Mouse (Mus musculus) erythroblast, embryonic 14.5 days (primary cell): ENCODE measurements around the gene 4933428M09Rik. TPM values are rescaled to one million over a fixed set of nuclear protein-coding genes. Genes with fewer than 3 reads are reported as not detected.
"Not testable (repeated sequence)": the region's sequence is repeated elsewhere in the genome, so short reads cannot be mapped to it uniquely, and the experiment has no call there.

Experiments
- H3K27me3 ChIP-seq: 2 replicates; pipeline ENCODE4 v1.6.1; 2012; ENCODE audit warnings: inconsistent platforms; ENCODE audit not compliant: control insufficient read depth
- H3K36me3 ChIP-seq: 2 replicates; pipeline ENCODE4 v1.6.1; 2012; ENCODE audit warnings: mild to moderate bottlenecking, inconsistent platforms; ENCODE audit not compliant: control insufficient read depth
- H3K4me1 ChIP-seq: 2 replicates; pipeline ENCODE4 v1.6.1; 2012; ENCODE audit warnings: inconsistent platforms; ENCODE audit not compliant: control insufficient read depth
- H3K4me3 ChIP-seq: replicated peaks from 2 replicates; pipeline ENCODE3; 2012; ENCODE audit warnings: moderate library complexity, mild to moderate bottlenecking, inconsistent platforms
- H3K9me3 ChIP-seq: 2 replicates; pipeline ENCODE4 v1.6.1; 2012; ENCODE audit warnings: low read length, inconsistent platforms, mixed read lengths; ENCODE audit not compliant: control insufficient read depth
- GATA1 ChIP-seq: IDR thresholded peaks from 2 replicates; pipeline ENCODE4 v1.6.1; 2012; ENCODE audit warnings: low read length, inconsistent platforms, mixed read lengths
- TAL1 ChIP-seq: IDR thresholded peaks from 3 replicates; pipeline ENCODE4 v1.6.1; 2012; ENCODE audit warnings: low read length, inconsistent platforms, mixed read lengths
- polyA plus RNA-seq: library from polyadenylated mRNA; stranded (reverse); fragments of >175 nt; gene quantifications from 2 replicates; pipeline ENCODE4 v1.2.3, GENCODE M21; 2012

Gene 4933428M09Rik
- polyA plus RNA-seq = not detected in 2 replicates

DNA sequence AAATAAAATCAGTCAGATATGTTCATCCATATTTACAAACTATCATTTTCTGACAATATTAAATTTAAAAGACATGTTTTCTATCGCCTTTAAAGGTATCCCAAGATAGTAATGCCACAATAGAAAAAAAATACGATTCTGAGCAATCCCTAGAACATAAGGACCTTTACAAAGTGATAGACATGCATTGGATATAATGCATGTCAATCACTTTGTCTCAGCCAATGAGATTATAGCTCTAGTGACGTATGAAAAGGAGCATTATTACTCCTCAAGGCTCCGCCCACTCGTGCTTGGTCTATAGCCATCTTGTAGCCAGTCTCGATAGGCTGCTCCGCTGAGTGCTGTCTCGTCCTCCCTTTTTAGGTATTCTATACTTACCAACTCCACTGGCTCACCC, at the start of gene 4933428M09Rik:
TSS of gene 4933428M09Rik (plus strand) at position 301 of the 400 bp plus-strand sequence.
- no peaks in the 10 kb centered on the region for H3K36me3 ChIP-seq
- H3K27me3 ChIP-seq = no peaks in the 10 kb centered on the region
- TF ChIP-seq TAL1 = no peak
- no peak for TF ChIP-seq GATA1
- H3K4me1 ChIP-seq = no peaks in the 10 kb centered on the region
- H3K9me3 ChIP-seq = no peaks in the 10 kb centered on the region; the same call in 1 of the 2 replicates
- H3K4me3 ChIP-seq = no peak within 1 kb of the TSS

DNA sequence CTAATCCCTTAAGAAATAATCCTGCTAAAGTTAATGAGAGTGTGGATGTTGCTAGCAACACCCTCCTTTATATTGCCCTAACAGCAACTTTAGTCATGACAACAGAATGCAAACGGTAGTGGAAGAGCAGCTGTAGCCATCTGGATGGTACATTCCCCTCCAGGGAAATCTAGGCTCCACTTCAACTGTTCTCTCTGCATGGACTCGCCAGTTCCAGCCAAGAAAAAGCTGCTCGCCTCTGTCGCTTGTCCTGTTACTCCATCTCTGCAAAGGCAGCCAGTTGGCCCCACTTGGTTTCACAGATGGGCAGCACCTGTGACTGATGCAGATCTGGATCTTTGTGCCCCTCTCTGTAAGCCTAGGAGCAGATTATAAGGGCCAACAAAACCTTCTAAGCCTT, 45.0 kb upstream of the 4933428M09Rik start:
- Histone ChIP-seq H3K4me3 (no peak overlapping the region), H3K4me1 (no peaks in the 10 kb centered on the region), H3K36me3 (no peaks in the 10 kb centered on the region), H3K9me3 (no peaks in the 10 kb centered on the region), H3K27me3 (no peaks in the 10 kb centered on the region)
- TF ChIP-seq TAL1 = no peak
- no peak for TF ChIP-seq GATA1

DNA sequence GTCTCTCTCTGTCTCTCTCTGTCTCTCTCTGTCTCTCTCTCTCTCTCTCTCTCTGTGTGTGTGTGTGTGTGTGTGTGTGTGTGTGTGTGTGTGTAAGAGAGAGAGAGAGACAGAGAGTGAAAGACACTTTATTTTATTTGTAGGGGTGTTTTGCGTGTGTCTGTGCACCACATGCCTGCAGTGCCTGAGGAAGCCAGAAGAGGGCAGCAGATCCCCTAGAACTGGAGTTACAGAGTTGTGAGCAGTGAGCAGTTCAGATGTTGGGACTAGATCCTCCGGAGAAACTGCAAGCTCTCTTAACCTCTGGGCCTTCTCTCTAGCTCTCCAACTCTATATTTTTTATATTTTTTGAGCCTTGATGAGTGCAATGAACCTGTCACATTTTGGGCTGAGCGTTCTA, 12.5 kb downstream of the 4933428M09Rik start:
- H3K36me3 ChIP-seq, H3K9me3 ChIP-seq, H3K4me1 ChIP-seq, H3K27me3 ChIP-seq, H3K4me3 ChIP-seq: not testable (repeated sequence)

DNA sequence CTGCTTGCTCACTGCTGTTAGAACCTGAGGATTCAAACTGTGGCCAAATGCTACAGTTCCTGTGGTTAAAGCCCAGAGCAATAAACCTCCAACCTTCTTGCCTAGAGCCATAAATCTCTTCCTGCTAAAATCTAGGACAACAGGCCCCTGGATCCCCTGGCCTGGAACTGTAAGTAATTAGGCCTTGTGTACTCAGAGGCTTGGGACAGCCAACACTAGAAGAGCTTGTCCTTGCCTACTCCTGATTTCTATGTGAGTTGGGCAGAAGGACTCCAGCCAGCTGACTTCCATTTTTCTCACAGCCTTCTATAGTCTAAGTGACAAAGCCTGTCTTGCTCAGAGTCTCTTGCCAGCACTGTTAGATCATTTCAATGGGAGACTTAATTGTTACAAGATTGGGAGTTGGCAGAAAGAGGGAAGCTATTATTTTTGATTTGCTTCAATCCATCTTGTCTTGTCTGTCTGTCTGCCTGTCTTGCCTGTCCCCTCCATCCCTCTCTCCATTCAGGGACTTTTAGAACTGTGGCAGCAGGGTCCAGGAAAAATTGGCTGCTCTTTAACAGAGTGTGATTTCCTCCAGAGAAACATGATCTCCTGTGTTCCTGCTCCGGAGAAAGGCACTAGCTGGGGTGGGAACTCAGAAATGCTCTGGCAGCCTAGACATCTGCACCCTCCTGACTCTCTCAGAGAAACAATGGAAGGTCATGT, 15.7 kb downstream of the 4933428M09Rik start:
- Histone ChIP-seq H3K27me3 (no peaks in the 10 kb centered on the region), H3K9me3 (no peaks in the 10 kb centered on the region), H3K36me3 (no peaks in the 10 kb centered on the region), H3K4me3 (no peak overlapping the region), H3K4me1 (no peaks in the 10 kb centered on the region)
- TF ChIP-seq TAL1 (no peak), GATA1 (no peak)

DNA sequence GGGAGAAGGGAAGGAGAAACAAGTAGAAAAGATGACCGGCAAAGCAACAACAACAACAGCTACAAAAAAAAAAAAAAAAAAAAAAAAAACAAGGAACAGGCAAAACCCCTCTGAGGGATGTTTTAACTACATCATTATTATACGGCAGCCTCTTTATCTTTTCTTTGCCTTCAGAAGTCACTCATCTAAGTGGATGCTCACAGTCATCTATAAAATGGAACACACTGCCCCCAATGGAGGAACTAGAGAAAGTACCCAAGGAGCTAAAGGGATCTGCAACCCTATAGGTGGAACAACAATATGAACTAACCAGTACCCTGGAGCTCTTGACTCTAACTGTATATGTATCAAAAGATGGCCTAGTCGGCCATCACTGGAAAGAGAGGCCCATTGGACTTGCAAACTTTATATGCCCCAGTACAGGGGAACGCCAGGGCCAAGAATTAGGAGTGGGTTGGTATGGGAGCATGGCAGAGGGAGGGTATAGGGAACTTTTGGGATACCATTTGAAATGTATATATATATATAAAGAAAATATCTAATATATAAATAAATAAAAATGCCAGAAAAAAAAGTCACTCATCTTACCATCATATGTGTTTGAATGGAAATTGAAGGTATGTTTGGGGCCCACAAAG, 30.3 kb downstream of the 4933428M09Rik start:
- not testable (repeated sequence) for H3K27me3 ChIP-seq, H3K4me1 ChIP-seq, H3K4me3 ChIP-seq, H3K9me3 ChIP-seq, H3K36me3 ChIP-seq

DNA sequence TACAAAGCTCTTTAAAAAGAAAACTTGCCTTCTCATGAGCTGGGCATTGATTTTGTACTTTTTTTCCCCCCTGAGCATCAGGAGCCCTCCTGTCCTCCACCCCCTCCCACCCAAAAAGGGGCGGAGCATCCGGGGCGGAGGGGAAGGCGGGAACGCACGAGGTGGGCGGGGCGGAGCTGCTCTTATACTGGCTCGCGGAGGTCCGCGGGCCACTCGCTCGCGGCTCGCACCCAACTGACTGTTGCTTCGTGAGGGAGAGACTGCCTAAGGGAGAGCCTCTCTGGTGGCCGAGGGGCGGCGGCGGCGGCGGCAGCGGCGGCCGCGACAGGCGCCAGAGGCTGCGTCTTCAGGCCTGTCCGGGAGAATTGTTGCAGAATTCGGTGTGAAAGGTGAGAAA, 30.8 kb downstream of the 4933428M09Rik start, which contains the start of gene Mum1l1:
TSS of gene Mum1l1 (plus strand) at position 214 of the 397 bp plus-strand sequence.
- no peaks in the 10 kb centered on the region for H3K9me3 ChIP-seq
- no peaks in the 10 kb centered on the region for H3K27me3 ChIP-seq
- H3K4me1 ChIP-seq = peaks cover 1% of the 10 kb centered on the region; the same call in 1 of the 2 replicates
- TF ChIP-seq TAL1 (no peak), GATA1 (no peak)
- no peaks in the 10 kb centered on the region for H3K36me3 ChIP-seq
- H3K4me3 ChIP-seq = peak within 1 kb of the TSS; percentile 46

DNA sequence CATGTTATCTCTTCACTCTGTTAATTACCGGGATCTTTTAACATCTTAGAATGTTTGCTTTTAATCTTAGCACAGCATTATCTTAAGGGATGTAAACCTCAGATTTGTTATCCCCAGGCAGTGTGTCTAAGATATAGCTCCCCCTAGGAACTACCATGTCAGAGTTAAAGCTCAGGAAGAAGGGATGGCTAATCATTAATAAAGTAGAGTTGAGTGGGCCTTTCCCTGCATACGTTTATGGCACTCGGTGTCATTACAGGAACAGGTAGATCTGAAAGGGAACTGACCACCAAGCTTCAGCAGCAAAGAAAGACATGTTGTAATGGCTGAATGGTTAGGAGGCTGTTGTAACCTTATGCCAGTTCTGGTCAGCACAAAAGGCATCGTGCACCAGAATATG, 35.7 kb downstream of the 4933428M09Rik start:
- Histone ChIP-seq H3K27me3 (peaks cover 2% of the 10 kb centered on the region; the same call in 1 of the 2 replicates), H3K4me1 (peaks cover 1% of the 10 kb centered on the region; the same call in 1 of the 2 replicates), H3K9me3 (no peaks in the 10 kb centered on the region), H3K36me3 (no peaks in the 10 kb centered on the region), H3K4me3 (no peak overlapping the region)
- TF ChIP-seq GATA1 (no peak), TAL1 (no peak)

DNA sequence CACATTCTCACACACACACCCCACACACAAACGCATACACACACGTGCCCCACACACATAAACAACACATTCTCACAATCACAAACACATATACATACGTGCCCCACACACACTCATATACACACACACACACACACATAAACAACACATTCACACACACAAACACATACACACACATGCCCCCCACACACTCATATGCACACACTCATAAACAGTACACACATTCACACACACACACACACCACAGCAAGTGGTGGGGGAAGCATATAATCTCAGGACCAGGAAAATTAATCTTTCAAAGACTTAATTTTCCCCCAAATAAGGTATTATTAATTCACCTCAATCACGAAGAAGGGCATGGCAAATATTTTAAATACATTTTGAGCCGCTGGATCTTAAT, 37.4 kb downstream of the 4933428M09Rik start:
- TF ChIP-seq TAL1 (no peak), GATA1 (no peak)
- Histone ChIP-seq H3K27me3 (peaks cover 2% of the 10 kb centered on the region; the same call in 1 of the 2 replicates), H3K4me1 (no peaks in the 10 kb centered on the region), H3K36me3 (no peaks in the 10 kb centered on the region), H3K9me3 (no peaks in the 10 kb centered on the region), H3K4me3 (no peak overlapping the region)

DNA sequence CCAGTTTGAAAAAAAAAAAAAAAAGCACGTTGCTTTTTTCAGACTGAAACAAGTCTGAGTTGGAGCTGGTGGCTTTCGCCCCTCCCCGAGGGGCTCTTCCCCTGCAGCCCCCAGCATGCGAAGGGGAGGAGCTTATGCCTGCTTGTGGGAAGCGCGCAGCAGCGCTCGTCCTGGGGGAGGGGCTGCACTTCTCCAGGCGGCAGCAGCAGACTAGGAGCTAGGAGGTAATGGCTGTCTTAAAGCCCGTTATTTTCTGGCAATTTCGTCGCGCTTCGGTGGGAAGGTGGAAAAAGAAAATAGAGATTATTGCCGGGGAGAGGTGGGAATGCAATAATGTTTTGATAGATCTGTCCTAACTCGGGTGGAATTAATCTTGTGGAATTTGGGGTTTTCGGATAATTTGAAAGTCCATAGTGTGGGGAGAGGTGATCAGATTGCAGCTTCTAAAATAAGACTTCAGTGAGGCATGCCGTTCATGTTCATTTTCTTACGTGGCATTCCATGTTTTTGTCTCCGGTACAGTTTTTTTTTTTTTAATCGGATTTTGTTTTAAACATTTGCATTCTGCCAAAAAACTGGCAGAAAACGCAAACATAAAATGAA, 38.1 kb downstream of the 4933428M09Rik start:
- Histone ChIP-seq H3K4me1 (no peaks in the 10 kb centered on the region), H3K4me3 (peak overlapping the region; percentile 54), H3K36me3 (no peaks in the 10 kb centered on the region), H3K27me3 (peaks cover 2% of the 10 kb centered on the region; the same call in 1 of the 2 replicates), H3K9me3 (no peaks in the 10 kb centered on the region)
- TF ChIP-seq TAL1 (no peak), GATA1 (no peak)
